ENCODE assay signal across 8 mouse cellular contexts in genomic region chr11:4117372-4118071, GRCm38 (mm10). TPM values are rescaled to one million over a fixed set of nuclear protein-coding genes. Genes with fewer than 3 reads are reported as not detected.
DNase-seq lines count a peak whose midpoint lies in the region; ATAC-seq and TF ChIP-seq lines count a peak whose summit lies in the region.

No protein-coding gene starts in this region.

- peak overlapping the region; percentile 98 for H3K27ac ChIP-seq in liver, adult 2 months (replicated peaks; ENCODE audit: insufficient read depth, low read depth, low read length)
- H3K27ac ChIP-seq in embryonic fibroblast, embryonic 13.5 days (ENCODE audit: insufficient read depth, low read length) = no peak overlapping the region
- H3K27ac ChIP-seq in limb, embryonic 13.5 days = no peak overlapping the region

- 4% methylated on average over 3 of the region's 3 CpGs for WGBS in liver, adult 2 months
- WGBS in limb, embryonic 13.5 days = 27% methylated on average over 3 of the region's 3 CpGs

- TF ChIP-seq CTCF in liver, adult 2 months (IDR thresholded peaks at IDR 0.05; ENCODE audit: low read depth, low read length) = 0 out of 2 replicates have a peak, but pooled peaks have one; percentile 11
- no peak for TF ChIP-seq CTCF in embryonic fibroblast, embryonic 13.5 days (IDR thresholded peaks at IDR 0.05; ENCODE audit: borderline replicate concordance, insufficient read depth, low read length)

- H3K9ac ChIP-seq in liver, adult 2 months (ENCODE audit: low read depth, low read length) = peak overlapping the region; percentile 96
- peak overlapping the region; percentile 85 for H3K9ac ChIP-seq in limb, embryonic 13.5 days

- H3K36me3 ChIP-seq in liver, adult 2 months (ENCODE audit: control insufficient read depth, insufficient read depth, low read length) = peaks cover 5% of the 10 kb centered on the region; the same call in 1 of the 2 replicates
- H3K36me3 ChIP-seq in limb, embryonic 13.5 days = no peaks in the 10 kb centered on the region

- H3K4me3 ChIP-seq in liver, adult 2 months (ENCODE audit: insufficient read depth, low read depth, low read length) = peak overlapping the region; percentile 92
- H3K4me3 ChIP-seq in embryonic fibroblast, embryonic 13.5 days (ENCODE audit: insufficient read depth, low read length) = peak overlapping the region; percentile 60
- H3K4me3 ChIP-seq in limb, embryonic 13.5 days = peak overlapping the region; percentile 63

- H3K27me3 ChIP-seq in liver, adult 2 months (ENCODE audit: control insufficient read depth, insufficient read depth, low read length) = no peaks in the 10 kb centered on the region
- H3K27me3 ChIP-seq in limb, embryonic 13.5 days = peaks cover 46% of the 10 kb centered on the region

- H3K79me2 ChIP-seq in liver, adult 2 months (ENCODE audit: control insufficient read depth, insufficient read depth, low read length) = peaks cover 11% of the 10 kb centered on the region; the same call in 1 of the 2 replicates

- TF ChIP-seq POLR2A in liver, adult 2 months (IDR thresholded peaks at IDR 0.05; ENCODE audit: extremely low read depth, insufficient read depth, low read length) = peak; percentile 49; the same call in 1 of the 2 replicates
- no peak for TF ChIP-seq POLR2A in embryonic fibroblast, embryonic 13.5 days (IDR thresholded peaks at IDR 0.05; ENCODE audit: low read depth, low read length)

- DNase-seq in liver, adult 2 months (ENCODE audit: extremely low read depth, low read depth, low spot score) = peak; percentile 99
- DNase-seq in liver = no peak
- DNase-seq in retina, embryonic 14.5 days (ENCODE audit: low spot score) = peak; percentile 27
- no peak for DNase-seq in Muller cell, postnatal 12 days (ENCODE audit: inconsistent ontology term)
- DNase-seq in thymus, postnatal 0 days (ENCODE audit: low spot score) = no peak
- DNase-seq in adrenal gland, postnatal 25 days = no peak

- no peaks in the 10 kb centered on the region for H3K9me3 ChIP-seq in limb, embryonic 13.5 days

- peaks cover 30% of the 10 kb centered on the region for H3K4me1 ChIP-seq in liver, adult 2 months (ENCODE audit: control insufficient read depth, insufficient read depth, low read length)
- H3K4me1 ChIP-seq in embryonic fibroblast, embryonic 13.5 days (ENCODE audit: control insufficient read depth, insufficient read depth, low read length) = no peaks in the 10 kb centered on the region
- peaks cover 21% of the 10 kb centered on the region for H3K4me1 ChIP-seq in limb, embryonic 13.5 days

- no peak for ATAC-seq in limb, embryonic 13.5 days (ENCODE audit: low FRiP score, low read depth)

- peak overlapping the region; percentile 96 for H3K4me2 ChIP-seq in limb, embryonic 13.5 days (replicated peaks)

RNA-seq across cellular contexts. Expression of gene Sec14l2, which starts 5.7 kb away (rescaled TPM):
- total RNA-seq in liver, adult 2 months (2014; rRNA removed) = 302 and 310 TPM in 2 replicates
- polyA plus RNA-seq in liver, adult 2 months (2012; rRNA removed) = 349 and 371 TPM in 2 replicates
- 1.8 and 2.5 TPM in 2 replicates for polyA plus RNA-seq in embryonic fibroblast, embryonic 13.5 days (2011; ENCODE audit: insufficient read length, low read depth, missing spikeins)
- polyA plus RNA-seq in limb, embryonic 13.5 days (2015; fragmentation: Nextera tagmentation; extraction: Ambion mirVana) = 2.5 and 3.5 TPM in 2 replicates
- 0.30 and 0.54 TPM in 2 replicates for polyA plus RNA-seq in thymus, postnatal 0 days (2015; fragmentation: Nextera tagmentation; extraction: Ambion mirVana)
- 1.8 and 4.1 TPM in 2 replicates for total RNA-seq in adrenal gland, postnatal 25 days (2021)

RNA-seq across cellular contexts. Expression of gene Rnf215, which starts 17.5 kb away (rescaled TPM):
- 10.3 and 10.8 TPM in 2 replicates for total RNA-seq in liver, adult 2 months (2014; rRNA removed)
- polyA plus RNA-seq in liver, adult 2 months (2012; rRNA removed) = 11.3 and 13.1 TPM in 2 replicates
- 16.4 and 19.6 TPM in 2 replicates for polyA plus RNA-seq in embryonic fibroblast, embryonic 13.5 days (2011; ENCODE audit: insufficient read length, low read depth, missing spikeins)
- 38.6 and 39.0 TPM in 2 replicates for polyA plus RNA-seq in limb, embryonic 13.5 days (2015; fragmentation: Nextera tagmentation; extraction: Ambion mirVana)
- 18.9 and 19.6 TPM in 2 replicates for polyA plus RNA-seq in thymus, postnatal 0 days (2015; fragmentation: Nextera tagmentation; extraction: Ambion mirVana)
- 26.1 and 31.6 TPM in 2 replicates for total RNA-seq in adrenal gland, postnatal 25 days (2021)

RNA-seq across cellular contexts. Expression of gene Mtfp1, which starts 22.3 kb away (rescaled TPM):
- total RNA-seq in liver, adult 2 months (2014; rRNA removed) = 16.6 and 23.4 TPM in 2 replicates
- polyA plus RNA-seq in liver, adult 2 months (2012; rRNA removed) = 39.2 and 41.5 TPM in 2 replicates
- polyA plus RNA-seq in embryonic fibroblast, embryonic 13.5 days (2011; ENCODE audit: insufficient read length, low read depth, missing spikeins) = 0.49 and 1.6 TPM in 2 replicates
- 6.3 and 7.4 TPM in 2 replicates for polyA plus RNA-seq in limb, embryonic 13.5 days (2015; fragmentation: Nextera tagmentation; extraction: Ambion mirVana)
- polyA plus RNA-seq in thymus, postnatal 0 days (2015; fragmentation: Nextera tagmentation; extraction: Ambion mirVana) = 4.1 and 5.3 TPM in 2 replicates
- total RNA-seq in adrenal gland, postnatal 25 days (2021) = 14.5 and 21.9 TPM in 2 replicates

RNA-seq across cellular contexts. Expression of gene Ccdc157, which starts 42.6 kb away (rescaled TPM):
- total RNA-seq in liver, adult 2 months (2014; rRNA removed) = 4.0 and 4.5 TPM in 2 replicates
- 6.5 and 9.3 TPM in 2 replicates for polyA plus RNA-seq in liver, adult 2 months (2012; rRNA removed)
- polyA plus RNA-seq in embryonic fibroblast, embryonic 13.5 days (2011; ENCODE audit: insufficient read length, low read depth, missing spikeins) = 9.2 and 9.4 TPM in 2 replicates
- polyA plus RNA-seq in limb, embryonic 13.5 days (2015; fragmentation: Nextera tagmentation; extraction: Ambion mirVana) = 9.5 and 10.3 TPM in 2 replicates
- polyA plus RNA-seq in thymus, postnatal 0 days (2015; fragmentation: Nextera tagmentation; extraction: Ambion mirVana) = 2.0 and 2.2 TPM in 2 replicates
- total RNA-seq in adrenal gland, postnatal 25 days (2021) = 11.8 and 14.0 TPM in 2 replicates

RNA-seq across cellular contexts. Expression of gene Sf3a1, which starts 42.6 kb away (rescaled TPM):
- total RNA-seq in liver, adult 2 months (2014; rRNA removed) = 4.3 and 4.6 TPM in 2 replicates
- 10.0 and 12.2 TPM in 2 replicates for polyA plus RNA-seq in liver, adult 2 months (2012; rRNA removed)
- 42.5 and 46.8 TPM in 2 replicates for polyA plus RNA-seq in embryonic fibroblast, embryonic 13.5 days (2011; ENCODE audit: insufficient read length, low read depth, missing spikeins)
- polyA plus RNA-seq in limb, embryonic 13.5 days (2015; fragmentation: Nextera tagmentation; extraction: Ambion mirVana) = 57.0 and 65.7 TPM in 2 replicates
- polyA plus RNA-seq in thymus, postnatal 0 days (2015; fragmentation: Nextera tagmentation; extraction: Ambion mirVana) = 35.4 and 42.0 TPM in 2 replicates
- 42.1 and 45.6 TPM in 2 replicates for total RNA-seq in adrenal gland, postnatal 25 days (2021)

Comparison
In these comparisons a context has a peak if more than half of its experiments do, and no peak if none do; other contexts are left out.
1. DNase-seq: peak in liver, adult 2 months (single experiment) and retina, embryonic 14.5 days (single experiment); none in liver (single experiment), Muller cell, postnatal 12 days (single experiment), thymus, postnatal 0 days (single experiment) and adrenal gland, postnatal 25 days (single experiment).
2. RNA of gene Sec14l2, which starts 5.7 kb away (polyA plus RNA-seq): 349 to 371 TPM in liver, adult 2 months; 2.5 to 3.5 TPM in limb, embryonic 13.5 days, 1.8 to 2.5 TPM in embryonic fibroblast, embryonic 13.5 days and 0.30 to 0.54 TPM in thymus, postnatal 0 days; every median in the first group is over 10 times any median in the second.
3. Peak in every context shown above with its lines, with median percentiles within 50 percentile points of each other: H3K4me3 ChIP-seq.